Mouse (Mus musculus) bone marrow macrophage, adult 2 months (primary cell): ENCODE measurements around the gene Samd4b. TPM values are rescaled to one million over a fixed set of nuclear protein-coding genes. Genes with fewer than 3 reads are reported as not detected.
"Not testable (repeated sequence)": the region's sequence is repeated elsewhere in the genome, so short reads cannot be mapped to it uniquely, and the experiment has no call there.

Experiments used
- H3K27ac ChIP-seq: 2 replicates; pipeline ENCODE4 v1.5.1; 2012; ENCODE audit warnings: low read depth, low read length; ENCODE audit not compliant: insufficient read depth
- H3K4me1 ChIP-seq: 2 replicates; pipeline ENCODE4 v1.6.1; 2012; ENCODE audit warnings: low read length; ENCODE audit not compliant: control insufficient read depth, insufficient read depth
- H3K4me3 ChIP-seq: 2 replicates; pipeline ENCODE4 v1.5.1; 2012; ENCODE audit warnings: mild to moderate bottlenecking, low read length, moderate library complexity; ENCODE audit not compliant: insufficient read depth
- CTCF ChIP-seq: IDR thresholded peaks from 2 replicates; pipeline ENCODE4 v1.5.1; 2012; ENCODE audit warnings: low read depth, mild to moderate bottlenecking, low read length, moderate library complexity
- POLR2A ChIP-seq: IDR thresholded peaks from 2 replicates; pipeline ENCODE4 v1.6.1; 2012; ENCODE audit warnings: mild to moderate bottlenecking, low read depth, low read length, borderline replicate concordance
- polyA plus RNA-seq: library from polyadenylated mRNA; stranded (reverse); fragments of >200 nt; gene quantifications from 2 replicates; pipeline ENCODE4 v1.2.4, GENCODE M21; 2012; ENCODE audit not compliant: missing spikeins, insufficient read depth, insufficient read length

The Samd4b gene
- polyA plus RNA-seq, 1 experiment, result 47.4 TPM

DNA sequence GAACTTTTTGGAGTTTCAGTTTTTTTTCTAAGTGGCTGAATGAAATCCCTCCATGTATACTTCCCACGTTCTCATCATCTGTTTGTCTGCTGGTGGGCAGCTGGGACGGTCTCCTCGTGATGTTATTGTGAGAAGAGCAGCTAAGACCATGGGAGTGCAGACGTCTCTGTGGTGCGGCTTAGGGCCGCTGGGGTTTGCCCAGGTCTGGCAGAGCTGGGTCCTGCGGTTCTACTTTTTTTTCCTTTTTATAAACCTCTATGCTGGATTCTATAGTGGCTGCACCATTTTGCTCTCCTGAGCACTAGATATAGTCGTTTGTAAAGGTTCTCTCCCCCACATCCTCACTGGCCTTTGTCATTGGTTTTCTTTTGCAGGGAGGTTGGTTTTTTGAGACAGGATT is 86.5 kb downstream of the Samd4b start:
- Histone ChIP-seq H3K27ac (no peak overlapping the region), H3K4me3 (no peak overlapping the region), H3K4me1 (no peaks in the 10 kb centered on the region)
- TF ChIP-seq CTCF (no peak), POLR2A (no peak)

DNA sequence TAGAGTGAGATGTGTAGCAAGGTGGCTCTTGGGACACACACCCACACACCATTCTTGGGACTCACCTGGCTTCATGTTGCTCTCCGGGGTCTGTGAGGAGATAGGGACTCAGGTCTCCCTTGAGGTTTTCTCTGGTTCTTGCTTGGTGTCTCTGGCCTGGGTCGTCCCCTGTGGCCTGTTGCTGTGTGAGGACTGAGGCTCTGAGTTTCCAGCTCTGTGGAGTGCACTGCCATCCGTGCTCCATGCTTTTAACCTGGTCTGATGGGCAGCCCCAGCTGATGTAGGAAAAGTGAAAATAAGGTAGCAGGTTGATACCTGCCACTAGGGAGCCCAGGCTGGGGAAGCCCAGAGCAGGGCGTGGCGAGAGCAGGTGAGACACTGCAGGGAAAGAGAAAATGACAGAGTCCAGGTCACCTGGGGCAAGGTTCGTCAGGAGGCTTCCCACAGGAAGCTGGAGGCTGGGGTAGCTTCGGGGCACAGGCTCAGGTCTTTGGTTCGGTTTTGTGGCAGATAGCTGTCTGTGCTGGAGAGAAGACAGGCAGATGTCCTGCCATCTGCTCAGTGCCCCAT is 87.5 kb downstream of the Samd4b start, which contains the start of gene Ifnl2:
Gene Ifnl2 (minus strand): TSS at position 51 of the 570 bp plus-strand sequence.
- not testable (repeated sequence) for H3K27ac ChIP-seq, H3K4me3 ChIP-seq, H3K4me1 ChIP-seq

DNA sequence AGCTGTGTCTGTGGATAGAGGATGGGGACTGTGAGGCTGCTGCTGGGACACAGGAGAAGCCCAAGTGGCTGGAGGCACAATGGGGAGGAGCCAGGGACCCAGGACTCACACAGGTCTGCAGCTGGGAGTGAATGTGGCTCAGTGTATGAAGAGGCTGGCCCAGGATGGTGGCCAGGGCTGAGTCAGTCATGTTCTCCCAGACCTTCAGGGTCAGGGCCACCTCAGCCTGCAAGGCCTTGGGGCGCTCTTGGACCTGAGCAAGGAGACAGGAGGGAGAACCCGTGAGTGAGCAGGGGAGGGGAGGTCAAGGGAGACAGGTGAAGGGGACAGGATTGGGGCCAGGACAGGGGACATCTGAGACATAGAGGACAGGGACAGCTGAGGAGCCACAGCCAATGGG is 88.8 kb downstream of the Samd4b start:
- H3K4me3 ChIP-seq, H3K4me1 ChIP-seq, H3K27ac ChIP-seq: not testable (repeated sequence)

DNA sequence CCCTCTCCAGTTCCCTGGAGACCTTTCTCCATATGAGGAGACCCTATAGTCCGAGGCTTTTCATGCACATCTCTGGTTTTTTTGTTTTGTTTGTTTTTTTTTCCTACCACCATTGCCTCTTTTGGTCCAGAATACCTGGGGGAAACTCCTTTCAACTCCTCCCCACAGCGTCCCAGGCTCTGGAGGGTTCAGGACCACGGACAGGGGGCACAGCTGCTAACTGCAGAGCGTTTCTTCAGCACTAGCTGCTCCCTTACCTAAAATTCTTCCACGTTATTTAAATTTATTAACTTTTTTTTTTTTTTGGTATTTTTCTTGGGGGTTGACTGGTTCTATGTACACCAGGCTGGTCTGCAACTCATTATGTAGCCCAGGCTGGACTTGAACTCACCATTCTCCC is 92.4 kb downstream of the Samd4b start:
- no peak overlapping the region for H3K27ac ChIP-seq
- H3K4me3 ChIP-seq, result no peak overlapping the region
- TF ChIP-seq POLR2A, result no peak
- TF ChIP-seq CTCF, result no peak
- no peaks in the 10 kb centered on the region for H3K4me1 ChIP-seq

DNA sequence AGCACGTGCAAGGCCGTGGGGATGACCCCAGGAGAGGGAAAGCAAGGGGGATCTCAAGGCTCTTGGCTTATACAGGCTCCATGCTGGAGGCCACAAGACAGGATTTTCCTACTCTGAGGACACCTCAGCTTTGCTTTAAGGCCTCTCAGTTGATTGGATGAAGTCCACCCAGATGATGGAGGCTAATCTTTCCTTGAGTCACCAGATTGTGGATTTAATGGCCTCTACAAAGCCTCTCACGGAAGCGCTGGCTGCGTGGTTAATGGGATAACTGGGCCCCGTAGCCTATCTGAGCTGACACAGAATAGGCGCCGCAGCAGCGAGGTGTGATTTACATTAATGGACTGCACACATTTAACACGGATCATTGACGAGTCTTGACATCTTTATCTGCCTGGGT is 102.5 kb downstream of the Samd4b start:
- no peak overlapping the region for H3K4me3 ChIP-seq
- no peaks in the 10 kb centered on the region for H3K4me1 ChIP-seq
- H3K27ac ChIP-seq, result no peak overlapping the region
- no peak for TF ChIP-seq POLR2A
- TF ChIP-seq CTCF, result no peak

DNA sequence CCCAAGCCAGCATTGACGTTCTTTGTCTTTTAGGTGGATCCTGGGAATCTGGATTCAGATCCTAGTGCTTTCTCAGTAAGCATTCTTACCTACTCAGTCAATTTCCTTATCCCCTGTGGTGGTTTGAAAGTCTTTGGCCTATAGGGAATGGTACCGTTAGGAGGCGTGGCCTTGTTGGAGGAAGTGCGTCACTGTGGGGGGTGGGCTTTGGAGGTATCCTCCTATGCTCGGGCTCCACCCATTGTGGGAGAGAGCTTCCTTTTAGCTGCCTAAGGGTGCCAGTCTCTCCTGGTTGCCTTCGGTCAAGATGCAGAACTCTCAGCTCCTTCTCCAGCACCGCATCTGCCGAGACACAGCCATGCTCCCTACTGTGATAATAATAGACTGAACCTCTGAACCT is 105.6 kb downstream of the Samd4b start:
- no peak overlapping the region for H3K4me3 ChIP-seq
- no peaks in the 10 kb centered on the region for H3K4me1 ChIP-seq
- TF ChIP-seq POLR2A (no peak), CTCF (no peak)
- no peak overlapping the region for H3K27ac ChIP-seq

DNA sequence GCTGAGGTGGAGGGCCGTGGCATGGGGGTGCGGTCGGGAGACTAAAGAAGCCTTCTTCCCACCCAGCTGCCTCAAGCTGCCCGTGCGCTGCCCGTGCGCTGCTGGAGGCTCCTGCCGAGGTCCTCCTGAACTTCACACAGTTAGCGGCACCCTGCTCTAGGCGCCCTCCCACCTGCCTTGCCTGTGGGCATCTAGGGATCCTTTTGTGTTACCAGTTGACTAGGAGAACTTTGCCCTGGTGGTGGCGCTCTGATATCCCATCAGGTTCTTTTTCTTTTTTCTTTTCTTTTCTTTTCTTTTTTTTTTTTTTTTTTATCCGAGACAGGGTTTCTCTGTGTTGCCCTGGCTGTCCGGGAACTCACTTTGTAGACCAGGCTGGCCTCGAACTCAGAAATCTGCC is 107.0 kb downstream of the Samd4b start:
- TF ChIP-seq CTCF (no peak), POLR2A (no peak)
- H3K4me3 ChIP-seq, result no peak overlapping the region
- no peaks in the 10 kb centered on the region for H3K4me1 ChIP-seq
- no peak overlapping the region for H3K27ac ChIP-seq

DNA sequence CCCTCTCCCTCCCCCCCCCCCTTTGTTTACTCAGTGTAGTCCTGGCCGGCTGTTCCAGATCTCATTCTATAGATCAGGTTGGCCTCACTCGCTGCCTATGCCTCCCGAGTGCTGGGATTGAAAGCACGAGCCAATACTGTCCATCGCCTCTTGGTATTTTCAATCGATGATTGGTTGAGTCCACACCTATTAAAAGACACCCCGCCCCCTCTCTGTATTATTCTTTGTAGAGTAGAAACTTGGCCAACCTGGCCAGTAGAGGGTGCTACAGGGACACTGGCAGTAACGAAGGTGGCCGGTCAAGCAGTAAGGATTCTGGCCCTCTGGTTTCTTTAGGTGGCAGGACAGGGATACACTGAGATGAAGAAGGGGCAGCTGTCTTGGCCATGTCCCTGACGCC is 107.5 kb downstream of the Samd4b start:
- H3K4me3 ChIP-seq, result no peak overlapping the region

DNA sequence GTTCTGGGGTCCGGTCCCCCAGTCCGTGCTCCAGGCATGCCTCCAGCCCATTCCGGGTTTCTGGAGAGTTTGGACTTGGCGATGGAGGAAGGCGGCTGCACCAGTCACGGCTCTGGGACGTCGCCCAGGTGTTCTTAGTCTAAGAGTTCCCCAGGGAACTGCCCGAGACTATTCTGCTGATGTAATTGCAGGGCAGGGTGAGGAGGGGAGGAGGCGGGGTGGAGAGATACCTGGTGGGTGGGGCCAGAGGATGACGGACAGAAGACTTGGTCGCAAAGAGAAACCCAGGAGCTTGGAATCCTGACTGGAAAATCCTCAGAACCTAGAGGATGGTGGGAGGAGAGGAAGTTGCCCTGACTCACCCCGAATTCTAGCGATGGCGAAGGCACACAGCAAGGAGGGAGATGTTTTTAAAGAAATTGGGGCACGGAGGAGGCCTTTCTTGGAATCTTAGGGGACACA is 109.9 kb downstream of the Samd4b start:
- no peak overlapping the region for H3K27ac ChIP-seq
- no peak overlapping the region for H3K4me3 ChIP-seq
- H3K4me1 ChIP-seq, result no peaks in the 10 kb centered on the region
- TF ChIP-seq POLR2A, result no peak
- no peak for TF ChIP-seq CTCF

More for the DNA sequence above, 107.5 kb downstream of the Samd4b start:
- TF ChIP-seq CTCF (0 out of 2 replicates have a peak, but pooled peaks have one; percentile 18), POLR2A (no peak)
- H3K27ac ChIP-seq, result no peak overlapping the region
- no peaks in the 10 kb centered on the region for H3K4me1 ChIP-seq

DNA sequence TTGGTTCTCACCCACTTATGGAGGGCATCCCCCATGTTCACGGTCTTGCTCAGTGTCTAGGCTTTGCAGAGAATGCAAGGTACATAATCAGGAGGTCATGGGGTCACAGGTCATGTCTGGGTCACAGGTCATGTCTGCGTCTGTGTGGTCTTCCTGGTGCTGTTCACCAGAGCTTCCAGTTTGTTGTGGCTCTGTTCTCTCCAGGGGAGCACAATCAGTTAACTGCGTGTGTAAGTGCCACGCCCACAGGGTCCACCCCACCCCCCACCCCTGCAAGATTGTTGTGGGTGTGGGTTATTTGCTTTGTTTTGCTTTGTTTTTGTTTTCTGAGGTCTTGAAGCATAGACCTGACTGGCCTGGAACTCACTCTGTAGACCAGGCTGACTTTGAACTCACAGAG is 113.8 kb downstream of the Samd4b start:
- peaks cover under 1% of the 10 kb centered on the region for H3K4me1 ChIP-seq
- no peak overlapping the region for H3K27ac ChIP-seq
- H3K4me3 ChIP-seq, result no peak overlapping the region
- TF ChIP-seq POLR2A (no peak), CTCF (no peak)

DNA sequence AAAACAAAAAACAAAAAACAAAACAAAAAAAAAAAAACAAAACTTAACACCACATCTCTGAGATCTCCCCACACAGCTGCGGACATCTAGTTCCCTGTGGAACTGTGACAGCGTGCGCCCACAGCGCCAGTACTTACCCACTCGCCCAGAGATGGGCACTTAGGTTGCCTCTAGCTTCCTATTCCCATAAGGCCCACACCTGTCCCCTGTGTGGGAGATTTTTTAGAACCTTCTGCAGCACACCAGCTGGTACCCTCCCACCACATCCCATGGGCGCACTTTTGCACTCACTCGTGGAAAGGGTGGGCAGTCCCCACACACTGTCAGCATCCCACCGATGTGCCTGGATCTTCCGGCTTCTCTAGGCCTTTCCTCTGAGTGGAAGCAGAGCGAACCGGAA is 115.1 kb downstream of the Samd4b start:
- H3K4me1 ChIP-seq, result peaks cover 6% of the 10 kb centered on the region
- H3K4me3 ChIP-seq, result no peak overlapping the region
- no peak overlapping the region for H3K27ac ChIP-seq
- TF ChIP-seq POLR2A, result no peak
- no peak for TF ChIP-seq CTCF
